Mouse (Mus musculus): ENCODE measurements around the gene Ftl1. TPM values are rescaled to one million over a fixed set of nuclear protein-coding genes. Genes with fewer than 3 reads are reported as not detected.
"Not testable (repeated sequence)": the region's sequence is repeated elsewhere in the genome, so short reads cannot be mapped to it uniquely, and the experiment has no call there.

Gene Ftl1
- polyA plus RNA-seq, 1 experiment: 463 TPM

DNA sequence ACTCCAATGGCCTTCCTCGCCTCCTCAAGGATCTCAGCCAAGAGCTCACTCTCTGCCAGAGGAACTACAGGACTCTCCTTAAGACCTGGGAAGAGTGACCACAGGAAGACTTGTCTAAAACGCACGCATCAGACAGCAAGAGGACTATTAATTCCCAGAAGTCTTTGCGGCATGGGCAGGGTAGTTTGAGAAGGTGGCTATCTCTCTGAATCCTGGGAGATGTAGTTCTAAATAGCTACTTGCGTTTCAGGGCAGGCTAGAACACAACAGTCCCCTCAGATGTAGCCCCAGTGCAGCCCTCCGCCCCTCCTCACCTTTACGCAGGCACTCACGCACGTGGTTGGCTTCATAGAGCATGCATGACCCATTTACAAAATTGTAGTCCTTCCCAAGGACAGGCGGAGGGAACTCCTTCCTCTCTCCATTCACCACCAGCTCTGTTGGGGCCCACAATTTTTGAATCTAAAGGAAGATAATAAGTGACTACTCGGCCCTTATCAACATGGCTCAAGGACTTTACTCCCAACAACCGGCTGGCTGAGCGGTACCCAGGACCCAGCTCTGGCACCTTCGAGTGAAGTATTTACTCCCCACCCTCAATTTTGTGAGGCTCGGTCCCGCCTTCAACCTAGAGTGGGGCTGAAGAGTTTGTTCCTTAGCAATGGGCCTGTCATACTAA, 15.7 kb upstream of the Ftl1 start:
- DNase-seq: peak; percentile 56 to 73
- 71% methylated on average over 16 of the region's 16 CpGs for WGBS
- Histone ChIP-seq H3K27me3 (ENCODE audit: control insufficient read depth, insufficient read depth, low read length) (no peaks in the 10 kb centered on the region), H3K4me1 (ENCODE audit: control insufficient read depth, insufficient read depth, low read length) (no peaks in the 10 kb centered on the region; the same call in 1 of the 2 replicates), H3K27ac (ENCODE audit: insufficient read depth, low read length) (no peak overlapping the region), H3K4me3 (replicated peaks; ENCODE audit: insufficient read depth, low read depth, low read length) (peak overlapping the region; percentile 62)
- TF ChIP-seq POLR2A (IDR thresholded peaks at IDR 0.05; ENCODE audit: borderline replicate concordance, insufficient read depth, low read length) (peak; percentile 42; the same call in 1 of the 2 replicates), CTCF (IDR thresholded peaks at IDR 0.05; ENCODE audit: borderline replicate concordance, insufficient read depth, low read depth, low read length) (no peak)

DNA sequence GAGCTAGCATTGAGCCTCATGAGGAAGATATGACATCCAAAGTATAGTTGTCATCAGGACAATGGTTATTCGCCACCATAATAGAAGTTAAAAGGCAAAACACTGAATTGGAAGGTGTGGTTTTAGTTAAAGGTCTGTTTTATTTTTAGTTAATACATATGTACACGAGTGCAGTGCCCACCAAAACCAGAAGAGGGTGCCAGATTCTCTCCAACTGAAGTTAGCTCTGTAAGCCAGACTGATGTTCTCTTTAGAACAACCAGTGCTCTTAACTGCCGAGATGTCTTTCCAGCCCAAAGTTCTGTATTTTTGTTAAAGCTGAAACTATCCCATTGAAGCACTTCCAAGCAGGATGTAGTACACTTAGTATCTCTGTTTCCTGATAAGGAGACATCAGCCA, 11.2 kb upstream of the Ftl1 start:
- no peak overlapping the region for H3K27ac ChIP-seq (ENCODE audit: insufficient read depth, low read length)
- 5% methylated on average over 3 of the region's 3 CpGs for WGBS
- H3K4me1 ChIP-seq (ENCODE audit: control insufficient read depth, insufficient read depth, low read length): no peaks in the 10 kb centered on the region
- DNase-seq: peak; percentile 64 to 75
- H3K4me3 ChIP-seq (replicated peaks; ENCODE audit: insufficient read depth, low read depth, low read length): no peak overlapping the region
- TF ChIP-seq CTCF (IDR thresholded peaks at IDR 0.05; ENCODE audit: borderline replicate concordance, insufficient read depth, low read depth, low read length) (peak; percentile 42; the same call in 1 of the 2 replicates), POLR2A (IDR thresholded peaks at IDR 0.05; ENCODE audit: borderline replicate concordance, insufficient read depth, low read length) (no peak)
- H3K27me3 ChIP-seq (ENCODE audit: control insufficient read depth, insufficient read depth, low read length): no peaks in the 10 kb centered on the region

DNA sequence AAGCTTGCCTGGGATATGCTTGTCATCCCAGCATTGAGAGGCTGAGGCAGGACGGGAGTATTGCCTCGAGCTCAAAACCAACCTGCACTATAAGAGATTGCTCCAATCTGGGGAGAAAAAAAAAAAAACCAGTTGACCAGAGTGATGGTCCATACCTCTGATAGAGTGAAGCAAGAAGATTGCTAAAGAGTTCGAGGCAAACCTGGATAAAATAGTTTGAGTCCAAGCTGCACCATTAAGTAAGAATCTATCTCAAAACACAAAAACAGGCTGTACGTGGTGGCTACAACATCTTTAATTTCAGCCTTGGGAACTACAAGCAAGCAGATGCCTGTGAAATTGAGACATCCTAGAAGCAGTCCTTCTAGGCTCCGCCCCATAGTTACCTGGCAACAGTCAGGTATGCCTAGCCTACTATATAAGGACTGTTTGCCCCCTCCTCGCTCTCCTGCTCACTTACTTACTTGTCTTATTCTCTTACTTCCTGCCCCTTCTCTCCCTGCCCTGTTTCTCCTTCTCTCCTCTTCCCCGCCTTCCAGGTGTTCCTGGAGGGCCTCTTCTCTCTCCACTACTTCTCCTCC, 7.5 kb upstream of the Ftl1 start:
- 0 out of 2 replicates have a peak overlapping the region, but pooled peaks have one; percentile 34 for H3K27ac ChIP-seq (ENCODE audit: insufficient read depth, low read length)
- peak overlapping the region; percentile 71 for H3K4me3 ChIP-seq (replicated peaks; ENCODE audit: insufficient read depth, low read depth, low read length)
- no peaks in the 10 kb centered on the region; the same call in 1 of the 2 replicates for H3K4me1 ChIP-seq (ENCODE audit: control insufficient read depth, insufficient read depth, low read length)
- 37% methylated on average over 7 of the region's 7 CpGs for WGBS
- no peak for DNase-seq
- TF ChIP-seq CTCF (IDR thresholded peaks at IDR 0.05; ENCODE audit: borderline replicate concordance, insufficient read depth, low read depth, low read length) (no peak), POLR2A (IDR thresholded peaks at IDR 0.05; ENCODE audit: borderline replicate concordance, insufficient read depth, low read length) (no peak)
- no peaks in the 10 kb centered on the region for H3K27me3 ChIP-seq (ENCODE audit: control insufficient read depth, insufficient read depth, low read length)

DNA sequence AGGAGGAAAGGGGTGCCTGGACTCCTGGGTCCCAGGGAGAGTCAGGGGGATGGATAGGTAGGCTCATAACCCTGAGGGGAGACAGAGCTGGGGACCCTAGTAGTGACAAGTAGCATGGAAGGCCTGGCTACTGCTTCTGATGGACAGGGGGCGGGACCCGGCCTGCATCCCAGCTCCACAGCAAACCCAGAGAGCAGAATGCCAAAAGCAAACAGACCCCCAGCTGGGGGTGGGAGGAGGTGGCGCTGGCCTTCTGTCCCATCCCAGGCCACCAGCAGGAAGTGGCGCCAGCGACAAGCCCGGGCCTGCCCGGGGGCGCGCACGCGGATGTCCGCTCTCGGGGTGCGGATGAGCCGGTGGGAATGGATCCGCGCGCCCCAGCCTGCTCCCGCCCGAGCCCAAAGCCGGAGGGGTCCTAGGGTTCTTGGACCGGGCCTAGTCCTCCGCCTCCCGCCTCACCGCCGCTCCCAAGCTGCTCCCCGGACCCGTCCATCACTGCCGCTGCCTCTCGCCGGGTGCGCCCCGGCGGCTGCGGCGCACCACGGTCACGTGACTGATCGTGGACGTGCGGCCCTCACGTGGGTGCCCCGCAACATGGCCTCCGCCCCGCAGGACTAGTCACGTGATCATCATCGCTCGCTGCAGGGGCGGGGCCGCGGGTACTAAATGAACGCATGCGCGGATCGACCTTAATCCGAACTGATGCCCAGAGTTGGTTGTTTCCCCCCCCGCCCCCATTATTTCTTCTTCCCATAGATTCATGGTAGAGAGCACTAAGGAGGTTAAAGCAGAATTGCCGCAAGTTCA, 6.8 kb upstream of the Ftl1 start, which contains the start of gene Bax:
TSS of gene Bax (minus strand) at position 616 of the 807 bp plus-strand sequence.
- WGBS: under 1% methylated on average over 58 of the region's 58 CpGs
- no peak for TF ChIP-seq CTCF (IDR thresholded peaks at IDR 0.05; ENCODE audit: borderline replicate concordance, insufficient read depth, low read depth, low read length)
- TF ChIP-seq POLR2A (IDR thresholded peaks at IDR 0.05; ENCODE audit: borderline replicate concordance, insufficient read depth, low read length): peak; percentile 90
- peak within 1 kb of the TSS; percentile 71 for H3K4me3 ChIP-seq (replicated peaks; ENCODE audit: insufficient read depth, low read depth, low read length)
- no peaks in the 10 kb centered on the region for H3K27me3 ChIP-seq (ENCODE audit: control insufficient read depth, insufficient read depth, low read length)
- H3K4me1 ChIP-seq (ENCODE audit: control insufficient read depth, insufficient read depth, low read length): no peaks in the 10 kb centered on the region; the same call in 1 of the 2 replicates
- peak; percentile 97 to 98 for DNase-seq
- peak within 1 kb of the TSS; percentile 53; the same call in 1 of the 2 replicates for H3K27ac ChIP-seq (ENCODE audit: insufficient read depth, low read length)

DNA sequence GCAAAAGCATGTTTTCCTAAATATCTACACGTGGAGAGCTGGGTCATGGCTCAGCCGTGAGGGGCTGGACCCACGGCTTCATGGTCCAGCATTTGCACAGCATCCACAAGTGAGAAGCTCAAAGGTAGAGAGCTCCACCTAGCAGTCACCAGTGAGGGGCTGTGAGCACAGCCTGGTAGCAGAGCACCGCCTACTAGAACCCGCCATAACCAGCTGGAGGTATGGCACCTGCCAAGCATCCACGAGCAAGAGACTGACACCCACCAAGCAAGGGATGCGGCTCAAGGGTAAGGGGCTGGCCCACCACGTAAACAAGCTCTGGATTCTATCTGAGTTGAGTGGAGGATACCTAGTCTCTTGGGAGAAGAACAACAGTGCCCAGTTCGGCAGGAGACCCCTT, 5.9 kb upstream of the Ftl1 start:
- Histone ChIP-seq H3K4me3 (replicated peaks; ENCODE audit: insufficient read depth, low read depth, low read length) (peak overlapping the region; percentile 71), H3K27me3 (ENCODE audit: control insufficient read depth, insufficient read depth, low read length) (no peaks in the 10 kb centered on the region), H3K4me1 (ENCODE audit: control insufficient read depth, insufficient read depth, low read length) (no peaks in the 10 kb centered on the region; the same call in 1 of the 2 replicates), H3K27ac (ENCODE audit: insufficient read depth, low read length) (no peak overlapping the region)
- DNase-seq: peak in 1 of 2 experiments; percentile 37
- 33% methylated on average over 9 of the region's 9 CpGs for WGBS
- TF ChIP-seq POLR2A (IDR thresholded peaks at IDR 0.05; ENCODE audit: borderline replicate concordance, insufficient read depth, low read length): no peak

DNA sequence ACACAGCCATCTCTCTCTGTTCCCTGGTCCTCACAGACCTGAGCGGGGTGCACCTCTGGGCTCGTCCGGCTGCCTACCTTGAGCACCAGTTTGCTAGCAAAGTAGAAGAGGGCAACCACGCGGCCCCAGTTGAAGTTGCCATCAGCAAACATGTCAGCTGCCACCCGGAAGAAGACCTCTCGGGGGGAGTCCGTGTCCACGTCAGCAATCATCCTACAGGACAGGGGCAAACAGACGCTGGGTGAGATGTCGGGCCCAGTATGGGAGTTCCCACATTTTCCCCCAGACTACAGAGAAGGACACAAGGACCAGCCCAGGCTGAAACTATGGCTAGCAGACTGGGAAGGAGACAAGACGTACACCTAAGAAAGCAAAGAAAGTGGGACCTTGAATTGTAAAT, 5.4 kb upstream of the Ftl1 start:
- DNase-seq: no peak
- Histone ChIP-seq H3K4me3 (replicated peaks; ENCODE audit: insufficient read depth, low read depth, low read length) (no peak overlapping the region), H3K27ac (ENCODE audit: insufficient read depth, low read length) (no peak overlapping the region), H3K27me3 (ENCODE audit: control insufficient read depth, insufficient read depth, low read length) (no peaks in the 10 kb centered on the region), H3K4me1 (ENCODE audit: control insufficient read depth, insufficient read depth, low read length) (peaks cover 4% of the 10 kb centered on the region; the same call in 1 of the 2 replicates)
- 90% methylated on average over 12 of the region's 12 CpGs for WGBS
- no peak for TF ChIP-seq POLR2A (IDR thresholded peaks at IDR 0.05; ENCODE audit: borderline replicate concordance, insufficient read depth, low read length)
- TF ChIP-seq CTCF (IDR thresholded peaks at IDR 0.05; ENCODE audit: borderline replicate concordance, insufficient read depth, low read depth, low read length): no peak

DNA sequence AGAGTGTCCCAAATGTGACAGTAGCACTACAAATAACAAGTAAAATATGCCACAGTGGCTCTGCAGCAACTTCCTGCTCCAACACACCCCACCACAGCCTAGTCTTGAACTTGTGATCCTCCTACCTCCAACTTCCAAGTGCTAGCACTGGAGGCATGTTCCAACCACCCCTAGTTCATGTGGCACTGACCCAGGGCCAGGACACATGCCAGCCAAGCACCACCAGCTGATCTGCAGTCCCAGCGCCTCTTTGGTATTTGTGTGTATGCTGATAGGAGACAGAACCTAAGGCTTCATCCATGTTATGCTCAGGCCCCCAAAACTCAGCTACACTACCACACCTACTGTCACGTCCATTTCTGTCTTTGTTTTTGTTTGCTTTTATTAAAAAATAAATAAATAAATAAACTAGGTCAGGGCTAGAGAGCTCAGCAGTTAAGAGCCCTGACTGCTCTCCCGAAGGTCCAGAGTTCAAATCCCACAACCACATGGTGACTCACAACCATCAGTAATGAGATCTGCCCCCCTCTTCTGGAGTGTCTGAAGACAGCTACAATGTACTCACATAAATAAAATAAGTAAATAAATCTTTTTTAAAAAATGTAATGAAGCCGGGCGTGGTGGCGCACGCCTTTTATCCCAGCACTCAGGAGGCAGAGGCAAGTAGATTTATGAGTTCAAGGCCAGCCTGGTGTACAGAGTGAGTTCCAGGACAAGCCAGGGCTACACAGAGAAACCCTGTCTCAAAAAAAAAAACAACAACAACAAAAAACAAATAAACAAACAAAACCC, 4.5 kb upstream of the Ftl1 start:
- TF ChIP-seq CTCF (IDR thresholded peaks at IDR 0.05; ENCODE audit: borderline replicate concordance, insufficient read depth, low read depth, low read length): no peak
- no peak for TF ChIP-seq POLR2A (IDR thresholded peaks at IDR 0.05; ENCODE audit: borderline replicate concordance, insufficient read depth, low read length)
- no peaks in the 10 kb centered on the region for H3K27me3 ChIP-seq (ENCODE audit: control insufficient read depth, insufficient read depth, low read length)
- H3K4me1 ChIP-seq (ENCODE audit: control insufficient read depth, insufficient read depth, low read length): peaks cover 4% of the 10 kb centered on the region; the same call in 1 of the 2 replicates
- H3K27ac ChIP-seq (ENCODE audit: insufficient read depth, low read length): no peak overlapping the region
- no peak overlapping the region for H3K4me3 ChIP-seq (replicated peaks; ENCODE audit: insufficient read depth, low read depth, low read length)
- DNase-seq: peak in 1 of 2 experiments; percentile 40
- WGBS: 86% methylated on average over 7 of the region's 7 CpGs

DNA sequence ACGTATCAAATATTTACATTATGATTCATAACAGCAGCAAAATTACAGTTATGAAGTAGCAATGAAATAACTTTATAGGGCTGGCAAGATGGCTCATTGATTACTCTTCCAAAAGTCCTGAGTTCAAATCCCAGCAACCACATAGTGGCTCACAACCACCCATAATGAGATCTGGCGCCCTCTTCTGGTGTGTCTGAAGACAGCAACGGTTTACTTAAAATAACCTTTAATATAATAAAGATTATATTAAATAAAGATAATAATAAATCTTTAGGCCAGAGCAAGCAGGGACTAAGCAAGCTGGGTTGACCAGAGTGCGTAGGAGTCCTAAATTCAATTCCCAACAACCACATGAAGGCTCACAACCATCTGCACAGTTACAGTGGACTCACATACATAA, 3.2 kb upstream of the Ftl1 start:
- not testable (repeated sequence) for DNase-seq; H3K27ac ChIP-seq (ENCODE audit: insufficient read depth, low read length); H3K4me1 ChIP-seq (ENCODE audit: control insufficient read depth, insufficient read depth, low read length); H3K4me3 ChIP-seq (replicated peaks; ENCODE audit: insufficient read depth, low read depth, low read length); H3K27me3 ChIP-seq (ENCODE audit: control insufficient read depth, insufficient read depth, low read length)
- 76% methylated on average over 4 of the region's 4 CpGs for WGBS
